Mouse (Mus musculus) forebrain, embryonic 14.5 days (tissue): Measurements from ENCODE around the gene Amdhd2. TPM values are rescaled to one million over a fixed set of nuclear protein-coding genes. Genes with fewer than 3 reads are reported as not detected.

Source experiments
- ATAC-seq: fragments of 200-750 bp; cut with Nextera tagmentation; 2 replicates; pipeline ENCODE4 v1.8.0; 2017; ENCODE audit warnings: mild to moderate bottlenecking, moderate library complexity
- DNase-seq: peaks from one replicate; pipeline ENCODE4 v3.0.0-alpha.2; 2015; ENCODE audit warnings: low spot score
- H3K27ac ChIP-seq: fragments of 300-500 bp; sonication (generic); 2 replicates; pipeline ENCODE4 v1.5.1; 2014; ENCODE audit warnings: low read depth, mild to moderate bottlenecking, control low read depth, low read length, moderate library complexity
- H3K27me3 ChIP-seq: fragments of 300-500 bp; sonication (generic); replicated peaks from 2 replicates; pipeline ENCODE4 v1.6.1; 2014; ENCODE audit warnings: low read length, control low read depth, mixed read lengths; ENCODE audit not compliant: control insufficient read depth, insufficient read depth
- H3K36me3 ChIP-seq: fragments of 300-500 bp; sonication (generic); 2 replicates; pipeline ENCODE4 v1.6.1; 2014; ENCODE audit warnings: low read length, control low read depth; ENCODE audit not compliant: control insufficient read depth, insufficient read depth
- H3K4me1 ChIP-seq: fragments of 300-500 bp; sonication (generic); 2 replicates; pipeline ENCODE4 v1.6.1; 2014; ENCODE audit warnings: antibody characterized with exemption, low read length, control low read depth; ENCODE audit not compliant: control insufficient read depth, insufficient read depth
- H3K4me2 ChIP-seq: fragments of 300-500 bp; sonication (generic); 2 replicates; pipeline ENCODE4 v1.6.1; 2014; ENCODE audit warnings: mild to moderate bottlenecking, control low read depth, low read length
- H3K4me3 ChIP-seq: fragments of 300-500 bp; sonication (generic); 2 replicates; pipeline ENCODE4 v1.5.1; 2014; ENCODE audit warnings: low read depth, low read length, control low read depth
- H3K9ac ChIP-seq: fragments of 300-500 bp; sonication (generic); 2 replicates; pipeline ENCODE4 v1.6.1; 2014; ENCODE audit warnings: mild to moderate bottlenecking, low read length, control low read depth, moderate library complexity
- H3K9me3 ChIP-seq: fragments of 300-500 bp; sonication (generic); replicated peaks from 2 replicates; pipeline ENCODE4 v1.6.1; 2016; ENCODE audit warnings: low read length, control low read depth, mixed read lengths; ENCODE audit not compliant: control insufficient read depth
- WGBS: fragments of 180-500 bp; shearing (Covaris S2); extraction: QIAGEN DNeasy Blood & Tissue Kit; methylation state at CpG from one replicate; pipeline ENCODE4 v1.1.7; 2014; 5-methylcytosine and 5-hydroxymethylcytosine counted together
- polyA plus RNA-seq: library from polyadenylated mRNA; unstranded; fragments of >200 nt; fragmentation: Nextera tagmentation; extraction: Ambion mirVana; gene quantifications from 2 replicates; pipeline ENCODE4 v1.2.1, GENCODE M21; 2014

Amdhd2 gene
- polyA plus RNA-seq, result 28.4 and 29.6 TPM in 2 replicates

GRCm38 (mm10) chr17:24163176-24163962 is at the start of gene Amdhd2:
TSS of gene Amdhd2 (minus strand) at chr17:24163766.
- Histone ChIP-seq H3K4me2 (peak within 1 kb of the TSS; percentile 88), H3K9me3 (no peaks in the 10 kb centered on the region), H3K4me3 (peak within 1 kb of the TSS; percentile 74), H3K27ac (peak within 1 kb of the TSS; percentile 74; the same call in 1 of the 2 replicates), H3K27me3 (no peaks in the 10 kb centered on the region), H3K9ac (peak within 1 kb of the TSS; percentile 88), H3K36me3 (peaks cover 22% of the 10 kb centered on the region), H3K4me1 (peaks cover 17% of the 10 kb centered on the region)
- 1% methylated on average over 47 of the region's 47 CpGs for WGBS
- DNase-seq (peak; percentile 97), ATAC-seq (peak; percentile 91)

- Histone ChIP-seq H3K36me3 (peaks cover 25% of the 10 kb centered on the region), H3K27me3 (peaks cover 4% of the 10 kb centered on the region; the same call in 1 of the 2 replicates), H3K4me2 (no peak overlapping the region), H3K4me3 (no peak overlapping the region), H3K9me3 (no peaks in the 10 kb centered on the region), H3K4me1 (peaks cover 27% of the 10 kb centered on the region), H3K9ac (no peak overlapping the region), H3K27ac (no peak overlapping the region)
- 77% methylated on average over 6 of the region's 6 CpGs for WGBS
- ATAC-seq (no peak), DNase-seq (no peak)
Observed at GRCm38 (mm10) chr17:24213186-24213585, 49.6 kb upstream of the Amdhd2 start.

- Histone ChIP-seq H3K9me3 (no peaks in the 10 kb centered on the region), H3K27ac (no peak overlapping the region), H3K4me3 (peak overlapping the region; percentile 55; the same call in 1 of the 2 replicates), H3K36me3 (peaks cover 19% of the 10 kb centered on the region), H3K27me3 (peaks cover 11% of the 10 kb centered on the region), H3K4me2 (peak overlapping the region; percentile 98), H3K9ac (no peak overlapping the region), H3K4me1 (peaks cover 30% of the 10 kb centered on the region)
- no peak for ATAC-seq
- DNase-seq, result no peak
- 27% methylated on average over 5 of the region's 5 CpGs for WGBS
Observed at GRCm38 (mm10) chr17:24212441-24213018, 49.0 kb upstream of the Amdhd2 start.

GRCm38 (mm10) chr17:24211631-24212440 is 48.3 kb upstream of the Amdhd2 start:
- DNase-seq (peak; percentile 92), ATAC-seq (peak; percentile 61)
- peak overlapping the region; percentile 61 for H3K27ac ChIP-seq
- H3K4me1 ChIP-seq, result peaks cover 31% of the 10 kb centered on the region
- H3K4me3 ChIP-seq, result peak overlapping the region; percentile 55
- H3K4me2 ChIP-seq, result peak overlapping the region; percentile 98
- peaks cover 18% of the 10 kb centered on the region for H3K27me3 ChIP-seq
- peaks cover 17% of the 10 kb centered on the region for H3K36me3 ChIP-seq
- no peaks in the 10 kb centered on the region for H3K9me3 ChIP-seq
- 2% methylated on average over 37 of the region's 37 CpGs for WGBS
- H3K9ac ChIP-seq, result peak overlapping the region; percentile 83

GRCm38 (mm10) chr17:24210591-24210990 is 47.0 kb upstream of the Amdhd2 start:
- no peak overlapping the region for H3K4me2 ChIP-seq
- DNase-seq (no peak), ATAC-seq (no peak)
- WGBS, result 83% methylated on average over 3 of the region's 3 CpGs
- H3K9ac ChIP-seq, result no peak overlapping the region
- no peak overlapping the region for H3K27ac ChIP-seq
- H3K27me3 ChIP-seq, result peaks cover 20% of the 10 kb centered on the region
- no peak overlapping the region for H3K4me3 ChIP-seq
- peaks cover 5% of the 10 kb centered on the region for H3K36me3 ChIP-seq
- peaks cover 42% of the 10 kb centered on the region for H3K4me1 ChIP-seq
- H3K9me3 ChIP-seq, result no peaks in the 10 kb centered on the region

- Histone ChIP-seq H3K4me3 (no peak overlapping the region), H3K27me3 (peaks cover 20% of the 10 kb centered on the region), H3K36me3 (no peaks in the 10 kb centered on the region), H3K9ac (no peak overlapping the region), H3K4me1 (peaks cover 42% of the 10 kb centered on the region), H3K4me2 (peak overlapping the region; percentile 97), H3K9me3 (no peaks in the 10 kb centered on the region), H3K27ac (peak overlapping the region; percentile 65; the same call in 1 of the 2 replicates)
- DNase-seq (no peak), ATAC-seq (no peak)
- WGBS, result 66% methylated on average over 3 of the region's 3 CpGs
Observed at GRCm38 (mm10) chr17:24209916-24210240, 46.3 kb upstream of the Amdhd2 start.

- H3K27me3 ChIP-seq, result peaks cover 20% of the 10 kb centered on the region
- no peaks in the 10 kb centered on the region for H3K9me3 ChIP-seq
- WGBS, result under 1% methylated on average over 37 of the region's 43 CpGs
- DNase-seq (peak; percentile 79), ATAC-seq (peak; percentile 47)
- H3K36me3 ChIP-seq, result no peaks in the 10 kb centered on the region
- peak within 1 kb of the TSS; percentile 97 for H3K4me2 ChIP-seq
- peak within 1 kb of the TSS; percentile 65; the same call in 1 of the 2 replicates for H3K27ac ChIP-seq
- H3K4me3 ChIP-seq, result peak within 1 kb of the TSS; percentile 46
- H3K9ac ChIP-seq, result peak within 1 kb of the TSS; percentile 88
- peaks cover 48% of the 10 kb centered on the region for H3K4me1 ChIP-seq
Observed at GRCm38 (mm10) chr17:24209043-24209915, 45.7 kb upstream of the Amdhd2 start, which contains the start of gene Ntn3. TSS of gene Ntn3 (minus strand) at chr17:24209531.

GRCm38 (mm10) chr17:24208641-24209042 is 45.1 kb upstream of the Amdhd2 start:
- DNase-seq (no peak), ATAC-seq (no peak)
- Histone ChIP-seq H3K9me3 (no peaks in the 10 kb centered on the region), H3K4me2 (peak overlapping the region; percentile 97), H3K4me1 (peaks cover 54% of the 10 kb centered on the region), H3K9ac (peak overlapping the region; percentile 88), H3K36me3 (no peaks in the 10 kb centered on the region), H3K27me3 (peaks cover 20% of the 10 kb centered on the region), H3K4me3 (peak overlapping the region; percentile 46), H3K27ac (peak overlapping the region; percentile 65; the same call in 1 of the 2 replicates)
- WGBS, result 3% methylated on average over 29 of the region's 29 CpGs
